Mouse (Mus musculus): ENCODE data around the gene Ppp1r12a.

The Ppp1r12a gene

DNA sequence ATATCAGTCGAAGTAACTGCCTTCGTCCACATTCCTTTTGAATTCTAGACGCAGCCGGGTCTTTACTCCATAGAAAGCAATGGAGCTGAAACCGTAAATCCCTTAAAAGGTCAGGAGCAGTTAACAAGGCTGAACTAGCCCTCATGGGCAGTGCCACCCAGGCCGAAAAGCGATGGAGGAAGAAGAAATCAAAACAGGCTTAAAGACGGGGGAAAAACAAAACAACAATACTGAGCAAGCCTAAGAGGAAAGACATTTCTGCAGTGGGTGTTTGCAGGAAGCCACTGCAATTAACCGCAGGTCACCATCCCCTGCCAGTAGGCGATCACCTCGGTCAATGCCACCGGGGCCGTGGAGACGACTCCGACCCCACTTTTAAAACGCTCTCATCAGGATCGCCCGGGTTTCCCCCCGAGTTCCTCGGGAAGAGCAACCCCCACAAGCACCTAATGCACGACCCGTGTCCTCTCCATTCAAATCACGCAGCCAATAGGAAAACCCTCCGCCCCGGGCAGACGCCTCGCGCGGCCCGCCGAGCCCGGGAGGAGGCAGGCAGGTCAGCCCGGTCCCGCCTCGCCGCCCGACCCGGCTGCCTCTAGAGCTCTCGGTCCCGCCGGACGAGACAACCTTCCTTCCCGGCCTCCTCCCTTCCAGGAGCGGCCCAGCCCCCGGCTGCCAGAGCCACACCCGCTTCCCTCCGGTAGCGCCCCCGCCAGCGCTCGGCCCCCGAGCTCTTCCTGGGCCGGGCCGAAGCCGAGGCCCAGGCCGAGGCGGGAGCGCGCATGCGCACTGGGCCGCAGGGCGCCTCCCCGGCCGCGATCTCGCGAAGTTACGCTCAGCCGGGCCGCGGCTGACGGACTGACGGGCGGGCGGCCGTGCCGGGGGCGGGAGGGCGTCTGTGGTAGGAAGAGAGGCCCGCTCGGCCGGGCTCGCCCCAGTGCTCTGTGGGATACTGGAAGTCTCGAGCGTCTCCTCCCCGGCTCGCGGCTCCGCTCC, at the start of gene Ppp1r12a:
Gene Ppp1r12a (plus strand): TSS at position 933 of the 996 bp plus-strand sequence.
- in situ Hi-C loops (cut with MseI, MboI), result no loop called here

- in situ Hi-C loops (cut with MseI, MboI), result no loop called here
These were observed 48.4 kb upstream of the Ppp1r12a start for GRCm38 (mm10) chr10:108113361-108114237.

DNA sequence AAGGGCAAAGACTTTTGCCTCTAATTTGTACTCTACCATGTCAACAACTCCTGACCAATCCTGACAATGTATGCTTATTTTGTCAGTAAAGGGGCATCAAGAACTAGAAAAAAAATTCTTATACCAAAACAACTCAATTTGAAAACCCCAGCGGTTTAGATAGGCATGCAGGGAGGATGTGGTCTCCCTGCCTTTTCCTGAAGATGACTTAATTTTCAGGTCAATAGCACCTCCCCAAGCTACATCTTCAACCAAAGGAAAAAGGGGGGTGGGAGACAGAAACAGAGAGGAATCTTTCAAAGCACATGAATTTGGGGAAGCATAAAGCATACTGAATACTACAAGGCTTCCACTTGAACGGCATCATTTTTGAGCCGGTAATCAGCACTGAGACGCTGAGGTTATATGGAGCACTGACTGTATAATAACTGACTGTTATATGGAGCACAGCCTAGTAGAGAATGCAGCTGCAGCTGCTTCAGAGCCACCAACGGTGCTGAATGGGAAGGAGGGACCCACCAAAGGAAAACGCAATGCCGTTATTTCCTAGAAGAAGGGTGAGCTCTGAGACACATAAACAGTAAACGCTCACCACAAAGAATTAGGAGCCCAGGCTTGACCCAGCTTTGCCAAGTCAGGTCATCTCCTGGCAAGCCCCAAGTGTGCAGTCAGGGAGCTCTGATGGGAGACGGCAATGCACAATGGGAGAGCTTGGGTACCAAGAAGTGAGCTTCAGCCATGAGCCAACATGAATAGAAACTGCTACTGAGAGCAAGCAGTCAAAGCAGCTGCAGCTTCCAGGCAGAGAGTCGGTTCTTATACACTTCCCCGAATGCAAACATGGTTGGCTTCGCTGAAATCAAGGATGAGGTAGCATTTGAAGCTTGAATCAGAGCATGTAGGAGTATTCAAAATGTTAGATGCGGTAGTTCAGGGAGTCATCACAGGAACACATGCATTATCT, 43.5 kb upstream of the Ppp1r12a start:
- in situ Hi-C loops (cut with MseI, MboI), result no loop called here

DNA sequence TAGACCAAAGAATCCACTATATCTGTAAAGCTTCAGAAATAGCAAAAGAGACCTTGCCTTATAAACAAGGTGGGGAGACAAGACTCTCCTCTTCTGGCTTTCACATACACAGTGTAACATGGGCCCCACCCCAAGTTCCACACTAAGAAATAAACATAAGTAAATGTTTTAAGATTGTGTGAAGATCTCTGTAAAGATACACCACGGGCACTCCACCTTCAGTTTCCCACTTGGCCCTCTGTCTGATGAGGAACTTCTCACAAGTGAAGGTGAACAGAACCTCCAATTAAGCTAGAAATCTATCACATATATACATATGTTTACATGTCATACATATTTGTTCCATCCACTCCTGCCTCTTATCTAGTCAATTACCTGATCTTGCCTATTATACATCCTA, 42.6 kb upstream of the Ppp1r12a start:
- in situ Hi-C loops (cut with MseI, MboI), result no loop called here

DNA sequence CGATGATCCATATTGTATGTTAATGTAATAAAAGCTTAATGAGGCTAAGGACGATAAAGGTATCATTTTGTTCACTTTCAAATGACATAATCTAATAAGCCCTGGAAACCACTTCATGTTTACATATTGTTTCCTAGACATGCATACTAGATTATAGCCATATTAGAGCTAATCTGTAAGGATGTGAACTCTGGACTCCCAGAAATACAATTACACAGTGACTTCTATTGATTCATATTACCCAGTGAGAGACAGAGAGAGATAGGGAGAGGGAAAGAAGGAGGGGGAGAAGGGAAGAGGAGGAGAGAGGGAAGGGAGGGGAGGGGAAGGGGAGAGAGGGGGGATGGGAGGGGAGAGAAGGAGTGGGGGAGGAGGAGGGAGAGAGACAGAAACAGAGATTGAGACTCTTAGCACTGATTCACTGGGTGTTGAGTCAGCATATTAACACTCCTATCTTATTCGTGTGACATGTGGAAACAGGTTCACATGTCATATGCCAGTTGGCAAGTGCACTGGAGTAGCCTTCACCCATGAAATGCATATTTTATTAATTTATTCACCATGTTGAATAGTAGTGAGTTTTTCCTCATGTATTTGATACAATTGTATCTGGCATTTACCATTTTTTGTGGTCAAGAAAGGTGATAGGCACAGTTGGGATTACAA, 36.9 kb upstream of the Ppp1r12a start:
- in situ Hi-C loops (cut with MseI, MboI), result no loop called here

- in situ Hi-C loops (cut with MseI, MboI), result no loop called here
These were observed 32.8 kb upstream of the Ppp1r12a start for GRCm38 (mm10) chr10:108129167-108129566.

DNA sequence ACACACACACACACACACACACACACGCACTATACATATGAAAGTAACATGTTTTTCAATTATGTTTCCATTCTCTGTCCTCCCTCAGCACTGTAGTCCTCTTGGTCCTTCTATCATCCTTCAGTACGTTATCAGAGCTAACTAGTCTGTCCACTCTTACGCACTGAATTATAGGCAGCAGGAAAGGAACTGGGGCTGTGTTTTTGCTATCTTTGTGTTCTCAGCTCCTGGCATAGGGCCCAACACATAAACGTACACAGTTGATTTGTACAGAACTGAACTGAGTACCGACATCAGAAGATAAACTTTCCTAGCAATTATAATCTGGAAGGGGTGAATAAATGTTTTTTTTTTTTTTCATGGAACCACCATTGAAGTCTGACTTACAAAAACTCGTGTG, 30.1 kb upstream of the Ppp1r12a start:
- in situ Hi-C loops (cut with MseI, MboI), result no loop called here

DNA sequence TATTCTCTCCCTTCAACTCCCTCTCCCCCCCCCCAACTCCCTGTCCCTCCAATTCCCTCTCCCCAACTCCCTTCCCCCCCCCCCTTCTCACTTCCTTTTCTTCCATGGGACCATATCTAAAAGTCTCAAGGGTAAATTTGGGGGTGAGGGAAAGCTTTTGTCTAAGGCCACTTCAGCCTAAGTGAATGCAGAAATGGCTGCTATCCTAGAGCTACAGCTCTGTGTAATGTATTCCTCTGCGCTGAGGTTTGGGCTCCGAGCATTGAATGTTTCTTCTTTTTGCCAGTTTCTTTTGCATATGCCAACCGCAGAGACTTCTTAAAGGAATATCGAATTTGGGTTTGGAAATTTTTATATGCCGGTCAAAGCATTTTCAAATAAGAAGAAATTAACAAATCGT, 28.7 kb upstream of the Ppp1r12a start:
- in situ Hi-C loops (cut with MseI, MboI), result no loop called here

- in situ Hi-C loops (cut with MseI, MboI), result no loop called here
These were observed 28.2 kb upstream of the Ppp1r12a start for GRCm38 (mm10) chr10:108133745-108134144.

- in situ Hi-C loops (cut with MseI, MboI), result no loop called here
These were observed 23.6 kb upstream of the Ppp1r12a start for GRCm38 (mm10) chr10:108138347-108138746.

DNA sequence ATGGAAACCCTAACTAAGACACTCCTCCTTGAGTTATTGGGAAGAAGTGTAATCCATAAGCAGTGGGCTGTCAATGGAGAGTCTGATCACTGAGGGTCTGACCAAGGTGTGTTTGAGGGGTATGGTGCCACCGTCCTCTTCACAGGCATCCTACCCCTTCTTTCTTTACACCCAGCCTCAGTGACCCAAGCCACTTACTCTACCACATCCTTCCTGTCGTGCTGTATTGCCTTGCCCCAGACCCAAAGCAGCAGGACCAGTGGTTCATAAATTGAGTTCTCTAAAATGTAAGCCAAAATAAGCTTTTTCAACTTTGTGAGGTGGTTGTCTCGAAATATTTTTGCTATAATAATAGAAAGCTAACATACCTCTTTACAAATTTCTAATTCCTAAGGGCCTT, 22.2 kb upstream of the Ppp1r12a start:
- in situ Hi-C loops (cut with MseI, MboI), result no loop called here

GRCm38 (mm10) chr10:108140742-108141141, 21.3 kb upstream of the Ppp1r12a start:
- in situ Hi-C loops (cut with MseI, MboI), result no loop called here

DNA sequence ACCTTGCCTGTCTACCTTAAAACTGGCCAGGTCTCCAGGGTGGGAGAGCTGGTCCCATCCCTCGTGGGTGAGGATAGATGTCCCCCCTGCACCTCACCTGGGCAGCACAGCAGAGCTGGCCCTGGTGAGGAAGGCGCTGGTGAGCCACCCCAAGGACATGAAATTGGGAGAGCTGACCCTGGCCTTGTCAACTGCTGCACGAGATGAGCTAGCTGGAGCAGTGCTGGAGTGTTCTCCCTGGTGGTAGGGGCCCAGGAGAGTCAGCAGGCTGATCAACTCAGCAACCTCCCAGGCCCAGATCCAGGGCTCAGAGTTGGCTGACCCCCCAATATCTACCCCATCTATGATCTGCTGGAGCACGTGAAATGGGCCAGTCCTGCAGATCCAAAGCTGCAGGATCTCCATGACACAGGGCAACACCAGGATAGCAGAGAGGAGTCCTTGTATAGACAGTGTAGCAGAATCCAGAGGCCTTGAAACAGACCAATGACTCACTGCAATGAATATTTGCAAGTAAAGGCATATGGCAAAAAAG, 17.9 kb upstream of the Ppp1r12a start:
- in situ Hi-C loops (cut with MseI, MboI), result no loop called here

GRCm38 (mm10) chr10:108145701-108146100, 16.3 kb upstream of the Ppp1r12a start:
- in situ Hi-C loops (cut with MseI, MboI), result no loop called here

DNA sequence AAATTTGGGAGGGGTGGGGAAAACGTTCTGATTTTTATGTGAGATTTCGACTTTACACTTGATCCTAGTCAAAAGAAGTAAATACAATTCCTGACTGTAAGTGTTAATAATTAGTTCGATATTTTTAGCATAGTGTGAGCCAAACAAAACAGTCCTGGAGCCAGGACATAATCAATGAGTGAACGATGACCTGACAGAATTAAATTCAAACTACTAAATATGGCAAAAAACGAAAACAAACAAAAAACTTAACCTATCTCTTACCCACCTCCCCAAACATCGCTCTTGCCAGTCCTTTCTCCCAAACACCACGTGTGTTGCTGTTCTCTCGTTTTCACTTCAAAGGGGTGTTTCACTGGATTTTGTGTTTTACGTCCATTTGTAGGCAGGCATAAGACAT, 15.0 kb upstream of the Ppp1r12a start:
- in situ Hi-C loops (cut with MseI, MboI), result no loop called here

DNA sequence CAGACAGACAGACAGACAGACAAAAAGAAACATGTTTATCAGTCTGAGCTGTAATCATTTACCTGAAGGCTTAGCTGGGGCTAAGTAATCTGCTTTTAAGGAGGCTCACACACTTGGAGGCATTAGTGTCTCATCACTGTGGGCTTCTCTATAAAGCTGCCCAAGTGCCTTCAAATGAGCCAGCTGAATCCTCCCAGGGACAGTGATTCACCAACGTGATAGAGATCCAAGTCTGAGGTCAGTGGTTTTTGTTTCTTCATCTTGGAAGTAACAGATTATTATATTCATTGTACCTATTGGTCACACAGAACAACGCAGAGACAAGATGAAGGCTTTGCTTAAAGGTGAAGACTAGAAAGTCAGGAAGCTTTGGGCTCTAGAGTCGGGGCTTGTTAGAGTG, 8.7 kb upstream of the Ppp1r12a start:
- in situ Hi-C loops (cut with MseI, MboI), result no loop called here

- in situ Hi-C loops (cut with MseI, MboI), result no loop called here
These were observed 6.8 kb upstream of the Ppp1r12a start for GRCm38 (mm10) chr10:108155042-108155686.

DNA sequence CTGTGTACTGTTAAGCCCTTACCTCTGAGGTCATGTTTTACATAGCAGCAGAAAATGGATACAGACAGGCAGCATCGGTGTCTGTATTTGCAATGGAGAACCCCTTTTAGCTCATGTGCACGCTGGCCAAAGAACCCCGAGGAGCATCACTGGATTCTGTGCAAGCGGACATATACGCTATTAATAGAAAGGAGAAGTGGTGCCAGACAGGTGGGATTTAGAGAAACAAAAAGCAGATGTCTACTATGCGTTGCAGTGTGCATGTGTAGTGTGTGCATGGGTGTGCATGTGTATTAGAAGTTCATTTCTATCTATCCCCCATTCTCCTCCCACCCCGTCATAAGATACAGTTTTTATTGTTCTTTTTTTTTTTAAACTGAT, 6.3 kb upstream of the Ppp1r12a start:
- in situ Hi-C loops (cut with MseI, MboI), result no loop called here

DNA sequence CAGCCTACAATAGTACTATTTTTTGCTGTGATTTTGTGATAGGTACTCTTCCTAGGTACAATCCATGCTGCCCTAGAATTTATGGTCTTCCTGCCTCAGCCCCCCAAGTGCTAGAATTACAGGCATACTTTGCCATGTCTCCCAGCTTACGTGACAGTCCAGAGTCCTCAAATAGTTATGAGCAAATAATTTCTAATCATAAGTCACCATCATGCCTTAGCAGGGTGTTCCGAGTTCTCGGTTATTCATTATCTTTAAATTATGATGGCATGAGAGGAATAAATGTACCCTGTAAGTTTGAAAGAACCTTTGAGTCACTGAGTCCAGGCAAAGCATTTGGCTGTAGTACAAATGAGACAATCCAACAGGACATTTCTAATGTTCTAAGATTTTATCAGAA, 5.9 kb upstream of the Ppp1r12a start:
- in situ Hi-C loops (cut with MseI, MboI), result no loop called here

GRCm38 (mm10) chr10:108159002-108159401, 3.0 kb upstream of the Ppp1r12a start:
- in situ Hi-C loops (cut with MseI, MboI), result no loop called here

Measured in mouse trophoblast stem cell (cell line).